Mouse (Mus musculus) forebrain, embryonic 13.5 days (tissue): ENCODE measurements at regions not wholly inside any gene's neighbourhood (a gene's known extent, or its start where the extent isn't known, plus 50 kb on each side); places are given as distances from the start of the nearest gene placed in this dataset.

ENCODE experiments used
- ATAC-seq: fragments of 200-750 bp; cut with Nextera tagmentation; 2 replicates; pipeline ENCODE4 v1.8.0; 2017
- H3K27ac ChIP-seq: fragments of 300-500 bp; sonication (generic); 2 replicates; pipeline ENCODE4 v1.5.1; 2015; ENCODE audit warnings: inconsistent platforms, mild to moderate bottlenecking, moderate library complexity
- H3K27me3 ChIP-seq: fragments of 300-500 bp; sonication (generic); 2 replicates; pipeline ENCODE4 v1.6.1; 2015; ENCODE audit warnings: mild to moderate bottlenecking, inconsistent platforms
- H3K36me3 ChIP-seq: fragments of 300-500 bp; sonication (generic); 2 replicates; pipeline ENCODE4 v1.6.1; 2015; ENCODE audit warnings: mild to moderate bottlenecking, inconsistent platforms; ENCODE audit not compliant: poor library complexity, severe bottlenecking
- H3K4me1 ChIP-seq: fragments of 300-500 bp; sonication (generic); 2 replicates; pipeline ENCODE4 v1.6.1; 2015; ENCODE audit warnings: inconsistent platforms
- H3K4me2 ChIP-seq: fragments of 300-500 bp; sonication (generic); 2 replicates; pipeline ENCODE4 v1.6.1; 2015; ENCODE audit warnings: inconsistent platforms, mild to moderate bottlenecking, moderate library complexity
- H3K4me3 ChIP-seq: fragments of 300-500 bp; sonication (generic); 2 replicates; pipeline ENCODE4 v1.5.1; 2015; ENCODE audit warnings: mild to moderate bottlenecking, inconsistent platforms
- H3K9ac ChIP-seq: fragments of 300-500 bp; sonication (generic); 2 replicates; pipeline ENCODE4 v1.6.1; 2015; ENCODE audit warnings: mild to moderate bottlenecking, inconsistent platforms
- H3K9me3 ChIP-seq: fragments of 300-500 bp; sonication (generic); replicated peaks from 2 replicates; pipeline ENCODE4 v1.6.1; 2016; ENCODE audit warnings: inconsistent platforms
- WGBS: fragments of 180-500 bp; shearing (Covaris S2); methylation state at CpG from one replicate; pipeline ENCODE4 v1.1.7; 2015; 5-methylcytosine and 5-hydroxymethylcytosine counted together

- Histone ChIP-seq H3K27me3 (no peaks in the 10 kb centered on the region), H3K4me2 (no peak overlapping the region), H3K9ac (no peak overlapping the region), H3K27ac (no peak overlapping the region), H3K36me3 (no peaks in the 10 kb centered on the region), H3K4me1 (no peaks in the 10 kb centered on the region), H3K9me3 (no peaks in the 10 kb centered on the region), H3K4me3 (no peak overlapping the region)
- no peak for ATAC-seq
Observed at GRCm38 (mm10) chr14:103458340-103458739, 54.8 kb upstream of the Scel start.

GRCm38 (mm10) chr14:103456106-103456505, 57.0 kb upstream of the Scel start:
- WGBS, result 91% methylated on average over 1 of the region's 1 CpGs
- Histone ChIP-seq H3K36me3 (no peaks in the 10 kb centered on the region), H3K9me3 (no peaks in the 10 kb centered on the region), H3K4me2 (no peak overlapping the region), H3K27ac (no peak overlapping the region), H3K4me1 (no peaks in the 10 kb centered on the region), H3K4me3 (no peak overlapping the region), H3K9ac (no peak overlapping the region), H3K27me3 (no peaks in the 10 kb centered on the region)
- ATAC-seq, result no peak

GRCm38 (mm10) chr14:103450756-103451155, 62.4 kb upstream of the Scel start:
- 90% methylated on average over 6 of the region's 6 CpGs for WGBS
- ATAC-seq, result no peak
- H3K4me3 ChIP-seq, result no peak overlapping the region

GRCm38 (mm10) chr14:103449447-103449846, 63.7 kb upstream of the Scel start:
- Histone ChIP-seq H3K36me3 (no peaks in the 10 kb centered on the region), H3K27ac (no peak overlapping the region), H3K9ac (no peak overlapping the region), H3K9me3 (no peaks in the 10 kb centered on the region), H3K4me1 (0 out of 2 replicates have a peak, but pooled peaks cover 4% of the 10 kb centered on the region), H3K4me3 (no peak overlapping the region), H3K4me2 (no peak overlapping the region), H3K27me3 (no peaks in the 10 kb centered on the region)
- WGBS, result 74% methylated on average over 5 of the region's 5 CpGs
- ATAC-seq, result no peak

More at GRCm38 (mm10) chr14:103450756-103451155, 62.4 kb upstream of the Scel start:
- H3K36me3 ChIP-seq, result no peaks in the 10 kb centered on the region
- H3K4me2 ChIP-seq, result no peak overlapping the region
- H3K27ac ChIP-seq, result no peak overlapping the region
- H3K9me3 ChIP-seq, result no peaks in the 10 kb centered on the region
- H3K9ac ChIP-seq, result no peak overlapping the region
- H3K27me3 ChIP-seq, result no peaks in the 10 kb centered on the region
- H3K4me1 ChIP-seq, result 0 out of 2 replicates have a peak, but pooled peaks cover 4% of the 10 kb centered on the region

GRCm38 (mm10) chr14:103449033-103449432, 64.1 kb upstream of the Scel start:
- Histone ChIP-seq H3K27ac (no peak overlapping the region), H3K4me2 (no peak overlapping the region), H3K9me3 (no peaks in the 10 kb centered on the region), H3K4me1 (0 out of 2 replicates have a peak, but pooled peaks cover 4% of the 10 kb centered on the region), H3K9ac (no peak overlapping the region), H3K36me3 (no peaks in the 10 kb centered on the region), H3K27me3 (no peaks in the 10 kb centered on the region), H3K4me3 (no peak overlapping the region)
- no peak for ATAC-seq
- WGBS, result 72% methylated on average over 7 of the region's 7 CpGs

- no peak overlapping the region for H3K4me2 ChIP-seq
- no peaks in the 10 kb centered on the region for H3K27me3 ChIP-seq
- no peaks in the 10 kb centered on the region for H3K36me3 ChIP-seq
- H3K9me3 ChIP-seq, result no peaks in the 10 kb centered on the region
- 0 out of 2 replicates have a peak, but pooled peaks cover 4% of the 10 kb centered on the region for H3K4me1 ChIP-seq
- WGBS, result 24% methylated on average over 2 of the region's 2 CpGs
- H3K4me3 ChIP-seq, result no peak overlapping the region
- H3K9ac ChIP-seq, result no peak overlapping the region
- peak; percentile 38; the same call in 1 of the 2 replicates for ATAC-seq
- no peak overlapping the region for H3K27ac ChIP-seq
Observed at GRCm38 (mm10) chr14:103446671-103447070, 66.5 kb upstream of the Scel start.

- WGBS, result 65% methylated on average over 15 of the region's 15 CpGs
- Histone ChIP-seq H3K9me3 (no peaks in the 10 kb centered on the region), H3K9ac (no peak overlapping the region)
Observed at GRCm38 (mm10) chr14:103441454-103442065, 71.6 kb upstream of the Scel start.

GRCm38 (mm10) chr14:103440243-103440642, 72.9 kb upstream of the Scel start:
- Histone ChIP-seq H3K4me2 (no peak overlapping the region), H3K4me3 (no peak overlapping the region), H3K9ac (no peak overlapping the region), H3K9me3 (no peaks in the 10 kb centered on the region), H3K27me3 (no peaks in the 10 kb centered on the region), H3K4me1 (no peaks in the 10 kb centered on the region), H3K27ac (no peak overlapping the region), H3K36me3 (no peaks in the 10 kb centered on the region)
- ATAC-seq, result no peak
- WGBS, result 80% methylated on average over 8 of the region's 8 CpGs

More at GRCm38 (mm10) chr14:103441454-103442065, 71.6 kb upstream of the Scel start:
- H3K4me1 ChIP-seq, result 0 out of 2 replicates have a peak, but pooled peaks cover 1% of the 10 kb centered on the region
- H3K36me3 ChIP-seq, result no peaks in the 10 kb centered on the region
- no peak for ATAC-seq
- no peak overlapping the region for H3K4me2 ChIP-seq
- no peak overlapping the region for H3K27ac ChIP-seq
- H3K27me3 ChIP-seq, result no peaks in the 10 kb centered on the region
- no peak overlapping the region for H3K4me3 ChIP-seq

GRCm38 (mm10) chr14:103434218-103434617, 78.9 kb upstream of the Scel start:
- Histone ChIP-seq H3K4me1 (no peaks in the 10 kb centered on the region), H3K4me2 (no peak overlapping the region), H3K27me3 (no peaks in the 10 kb centered on the region), H3K4me3 (no peak overlapping the region), H3K27ac (no peak overlapping the region), H3K36me3 (no peaks in the 10 kb centered on the region), H3K9ac (no peak overlapping the region), H3K9me3 (no peaks in the 10 kb centered on the region)
- ATAC-seq, result no peak
- 68% methylated on average over 4 of the region's 4 CpGs for WGBS

GRCm38 (mm10) chr14:103433106-103433505, 80.0 kb upstream of the Scel start:
- Histone ChIP-seq H3K27me3 (no peaks in the 10 kb centered on the region), H3K36me3 (no peaks in the 10 kb centered on the region), H3K4me3 (no peak overlapping the region), H3K4me1 (no peaks in the 10 kb centered on the region), H3K4me2 (no peak overlapping the region), H3K27ac (no peak overlapping the region), H3K9me3 (no peaks in the 10 kb centered on the region), H3K9ac (no peak overlapping the region)
- ATAC-seq, result no peak
- 91% methylated on average over 3 of the region's 3 CpGs for WGBS

- Histone ChIP-seq H3K36me3 (no peaks in the 10 kb centered on the region), H3K27ac (no peak overlapping the region), H3K4me1 (no peaks in the 10 kb centered on the region), H3K27me3 (no peaks in the 10 kb centered on the region), H3K9me3 (no peaks in the 10 kb centered on the region), H3K4me3 (no peak overlapping the region), H3K4me2 (no peak overlapping the region), H3K9ac (no peak overlapping the region)
- 86% methylated on average over 2 of the region's 2 CpGs for WGBS
- no peak for ATAC-seq
Observed at GRCm38 (mm10) chr14:103427873-103428272, 81.3 kb upstream of the Mycbp2 start.

GRCm38 (mm10) chr14:103421305-103421822, 74.8 kb upstream of the Mycbp2 start:
- no peak overlapping the region for H3K27ac ChIP-seq
- H3K4me1 ChIP-seq, result peaks cover 5% of the 10 kb centered on the region; the same call in 1 of the 2 replicates
- 73% methylated on average over 10 of the region's 10 CpGs for WGBS
- H3K9ac ChIP-seq, result no peak overlapping the region
- H3K27me3 ChIP-seq, result no peaks in the 10 kb centered on the region
- H3K4me2 ChIP-seq, result no peak overlapping the region
- no peak overlapping the region for H3K4me3 ChIP-seq
- peak; percentile 57 for ATAC-seq
- no peaks in the 10 kb centered on the region for H3K9me3 ChIP-seq
- H3K36me3 ChIP-seq, result no peaks in the 10 kb centered on the region
